Mouse (Mus musculus): ENCODE measurements around the gene Pik3r5.

DNA sequence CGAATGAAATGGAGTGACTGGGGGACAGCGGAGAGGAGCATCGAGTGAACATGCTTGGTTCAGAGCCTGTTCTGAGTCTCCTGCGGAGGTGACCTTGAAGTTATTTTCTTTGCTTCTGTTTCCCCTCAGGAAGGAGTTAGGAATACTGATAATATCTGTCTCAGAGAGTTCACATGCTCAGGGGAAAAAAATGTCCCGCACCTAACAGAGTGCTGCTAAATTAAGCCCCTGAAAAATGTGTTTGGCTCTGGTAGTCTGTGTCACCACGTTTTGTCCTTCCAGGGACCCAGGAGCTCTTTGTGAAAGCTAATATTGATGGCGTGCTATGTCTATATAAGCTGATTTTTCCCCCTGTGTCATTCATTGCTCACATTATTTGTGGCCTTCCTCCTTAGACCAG is 113.3 kb downstream of the Pik3r5 start:
- no peak for TF ChIP-seq GATA1 (IDR thresholded peaks at IDR 0.05; ENCODE audit: borderline replicate concordance, low read length)
- TF ChIP-seq FLI1 (IDR thresholded peaks at IDR 0.05; ENCODE audit: low read length) = no peak
